Comparison of ENCODE assay signal across 24 mouse cellular contexts in the genomic region with DNA sequence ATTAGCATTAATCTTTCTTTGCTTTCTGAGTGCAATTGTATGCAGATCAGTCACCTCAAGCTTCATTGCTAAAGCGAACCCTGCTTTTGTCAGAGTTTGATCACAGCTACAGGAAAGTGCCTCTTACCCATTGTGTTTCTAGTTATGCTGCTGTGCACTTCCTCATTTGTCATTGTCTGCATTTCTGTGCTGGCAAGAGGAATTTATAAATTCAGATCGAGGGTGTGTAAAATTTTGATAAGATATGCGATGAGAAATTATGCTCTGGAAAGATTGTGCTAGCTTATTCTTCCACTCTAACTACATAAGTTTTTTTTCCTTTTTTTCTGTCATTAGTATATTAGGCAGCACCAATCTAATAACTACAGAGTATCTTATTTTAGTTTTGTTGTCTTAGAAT.
"Had no signal": no experiment of that assay in that cellular context is flagged by ENCODE, and none has a peak within 500 bp of the region (broad histone marks: within the 10 kb centered on the region; RNA-seq: fewer than 3 reads in every experiment).

No protein-coding gene starts in this region.

- H3K4me1 ChIP-seq: limb, embryonic 13.5 days; lung, embryonic 15.5 days; neural tube, embryonic 12.5 days; neural tube, embryonic 15.5 days had no signal

- H3K9me3 ChIP-seq: limb, embryonic 13.5 days; liver, embryonic 12.5 days; liver, embryonic 15.5 days; lung, embryonic 15.5 days; neural tube, embryonic 12.5 days; neural tube, embryonic 15.5 days had no signal

- DNase-seq: kidney, adult 2 months; kidney, postnatal 25 days; layer of hippocampus, postnatal 36 days; left cerebral cortex, postnatal 4 days; liver; lung, adult 18-20 months; lung, postnatal 10 days; lung, postnatal 36 days; midbrain, embryonic 14.5 days; retina, postnatal 1 day; thymus, adult 2 months; thymus, postnatal 14 days; thymus, postnatal 4 days had no signal

- H3K4me3 ChIP-seq: layer of hippocampus, adult 2 months; left cerebral cortex, adult 2 months; limb, embryonic 13.5 days; liver, embryonic 12.5 days; liver, embryonic 15.5 days; lung, embryonic 15.5 days; neural tube, embryonic 12.5 days; neural tube, embryonic 15.5 days had no signal

- ATAC-seq: intestine, postnatal 0 days; liver, embryonic 12.5 days had no signal

- H3K27me3 ChIP-seq: limb, embryonic 13.5 days; liver, embryonic 12.5 days; liver, embryonic 15.5 days; lung, embryonic 15.5 days; neural tube, embryonic 12.5 days; neural tube, embryonic 15.5 days had no signal

- H3K27ac ChIP-seq: kidney, postnatal 0 days; layer of hippocampus, adult 2 months; left cerebral cortex, adult 2 months; limb, embryonic 13.5 days; liver, embryonic 12.5 days; liver, embryonic 15.5 days; lung, embryonic 15.5 days; neural tube, embryonic 12.5 days; neural tube, embryonic 15.5 days; stomach, postnatal 0 days had no signal

- H3K36me3 ChIP-seq: liver, embryonic 12.5 days; neural tube, embryonic 12.5 days had no signal
